Mouse (Mus musculus) induced T-regulatory cell, adult 2 months (primary cell): ENCODE results near the gene Ccnd3.

ENCODE experiments used
- DNase-seq: peaks from one replicate; pipeline ENCODE4 v3.0.0-alpha.2; 2012; ENCODE audit warnings: low read depth

Ccnd3 gene

DNA sequence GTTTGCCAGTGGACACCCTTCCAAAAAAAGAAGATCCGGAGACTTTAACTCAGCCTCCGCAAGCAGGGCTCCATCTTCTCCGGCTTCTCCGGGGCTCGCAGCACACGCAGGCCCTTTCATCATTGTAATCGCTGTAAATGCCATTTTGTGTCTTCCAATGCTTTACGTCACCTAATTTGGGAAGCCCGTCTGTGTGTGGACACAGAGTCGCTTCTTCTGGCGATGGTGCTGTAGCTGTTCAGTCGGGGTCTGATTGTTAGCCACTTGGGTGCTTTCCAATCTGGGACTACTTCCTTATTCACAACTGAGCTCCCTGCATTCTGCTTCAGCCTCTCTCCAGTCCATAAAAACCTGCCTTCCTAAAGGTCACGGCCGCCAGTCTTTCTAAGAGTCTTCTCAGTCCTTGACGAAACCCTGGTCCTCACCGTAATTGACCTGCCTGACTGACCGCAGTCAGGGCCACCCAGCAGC is 41.0 kb downstream of the Ccnd3 start:
- DNase-seq, result no peak

DNA sequence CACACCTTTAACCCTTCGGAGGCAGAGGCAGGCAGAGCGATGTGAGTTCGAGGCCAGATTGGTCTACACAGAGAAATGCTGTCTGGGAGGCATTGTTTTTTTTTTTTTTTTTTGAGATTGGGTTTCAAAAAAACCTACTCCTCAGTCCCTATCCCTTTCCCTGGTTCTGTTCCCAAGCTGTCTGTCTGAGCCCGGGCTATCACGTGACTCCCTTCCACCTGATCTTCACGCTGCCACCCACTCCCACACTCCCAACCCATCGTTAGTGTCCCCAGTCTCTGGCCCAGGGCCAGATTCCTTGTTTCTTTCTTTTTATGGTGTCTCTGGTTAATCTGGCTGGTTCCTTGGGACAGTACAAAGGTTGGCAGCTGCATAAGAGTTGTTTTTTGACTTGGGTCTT is 46.2 kb downstream of the Ccnd3 start:
- DNase-seq, result no peak

DNA sequence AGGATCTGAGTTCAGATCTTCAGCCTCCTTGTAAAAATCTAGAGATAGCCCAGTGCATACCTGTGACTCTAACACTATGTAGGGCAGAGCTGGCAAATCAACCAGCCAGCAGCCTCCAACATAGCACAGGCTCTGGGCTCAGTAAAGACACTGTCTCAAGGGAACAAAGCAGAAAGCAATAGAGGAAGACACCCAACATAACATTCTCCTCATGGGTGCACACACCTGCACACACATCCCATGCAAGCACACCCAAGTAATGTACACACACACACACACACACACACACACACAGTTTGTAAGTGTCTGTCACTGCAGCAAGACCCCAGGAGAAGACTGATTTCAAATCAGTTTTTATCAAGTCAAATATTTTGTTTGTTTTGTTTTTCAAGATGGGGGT is 48.1 kb downstream of the Ccnd3 start:
- no peak for DNase-seq

DNA sequence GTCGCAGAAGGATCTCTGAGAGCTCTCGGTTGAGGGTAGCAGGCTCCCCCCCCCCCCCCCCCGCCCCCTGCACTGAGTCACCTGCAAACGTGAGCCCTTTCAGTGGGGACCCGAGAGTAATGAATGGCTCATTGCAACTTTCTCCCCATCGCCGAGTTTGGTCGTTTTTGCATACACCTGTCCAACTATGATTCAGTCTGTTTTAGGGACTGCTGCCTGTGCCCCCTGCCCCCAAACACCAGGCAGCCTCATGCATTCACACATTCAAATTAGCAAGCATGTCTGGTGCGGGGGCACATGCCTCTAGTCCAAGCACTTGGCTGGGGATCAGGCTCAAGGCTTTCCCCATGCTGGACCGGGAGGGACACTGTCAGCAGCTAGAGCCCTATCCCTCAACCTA is 49.8 kb downstream of the Ccnd3 start:
- DNase-seq, result no peak

DNA sequence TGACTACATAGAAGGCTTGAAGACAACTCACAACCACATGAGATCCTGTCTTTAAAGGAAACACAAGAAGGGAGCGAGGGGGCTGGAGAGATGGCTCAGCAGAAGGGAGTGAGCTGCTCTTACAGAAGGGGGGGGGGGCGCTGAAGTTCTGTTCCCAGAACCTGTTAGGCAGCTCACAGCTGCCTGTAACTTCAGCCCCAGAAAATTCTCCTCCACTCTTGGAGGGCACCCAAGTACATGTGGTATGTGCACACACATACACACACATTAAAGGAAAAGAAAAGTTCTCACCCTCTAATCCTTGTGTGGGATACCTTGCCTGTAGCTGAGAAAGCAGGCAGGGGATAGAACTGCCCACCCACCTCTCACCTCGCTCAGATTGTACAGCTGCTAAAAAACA is 52.3 kb downstream of the Ccnd3 start:
- DNase-seq, result no peak

DNA sequence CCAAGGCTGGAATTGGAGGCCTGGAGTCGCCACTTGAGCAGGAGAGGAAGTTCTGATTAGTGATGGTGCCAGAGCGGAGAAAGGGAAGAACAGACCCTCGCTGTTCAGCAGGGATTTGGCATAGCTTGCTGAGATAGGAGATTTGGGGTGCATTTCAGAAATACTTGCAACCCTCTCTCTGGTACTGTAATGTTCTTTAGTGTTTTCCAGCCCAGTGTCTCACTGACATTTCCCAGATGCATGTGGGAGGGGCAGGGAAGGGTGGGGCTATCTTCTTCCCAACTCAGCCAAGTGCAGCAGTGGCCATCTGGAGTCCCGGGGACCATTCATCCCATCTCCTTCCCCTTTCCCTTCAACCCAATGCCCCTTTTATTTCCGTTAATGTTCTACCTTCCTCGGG is 54.9 kb downstream of the Ccnd3 start:
- no peak for DNase-seq

DNA sequence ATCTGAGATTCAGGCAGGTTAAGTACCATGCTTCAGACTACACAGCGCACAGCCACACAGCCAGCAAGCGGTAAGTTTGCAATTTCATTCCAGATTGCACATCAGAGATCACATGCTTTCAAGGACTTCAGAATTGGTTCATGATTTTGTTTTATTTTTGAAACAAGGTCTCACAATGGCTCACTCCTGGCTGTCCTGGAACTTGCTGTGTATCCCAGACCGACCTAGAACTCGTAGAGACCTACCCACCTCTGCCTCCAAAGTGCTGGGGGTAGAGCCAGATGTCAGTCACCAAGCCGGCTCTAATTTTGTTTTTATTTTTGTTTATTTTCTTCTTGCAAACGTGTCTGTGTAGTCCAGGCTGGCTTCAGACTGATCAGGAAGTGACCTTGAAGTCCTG is 58.0 kb downstream of the Ccnd3 start:
- no peak for DNase-seq

DNA sequence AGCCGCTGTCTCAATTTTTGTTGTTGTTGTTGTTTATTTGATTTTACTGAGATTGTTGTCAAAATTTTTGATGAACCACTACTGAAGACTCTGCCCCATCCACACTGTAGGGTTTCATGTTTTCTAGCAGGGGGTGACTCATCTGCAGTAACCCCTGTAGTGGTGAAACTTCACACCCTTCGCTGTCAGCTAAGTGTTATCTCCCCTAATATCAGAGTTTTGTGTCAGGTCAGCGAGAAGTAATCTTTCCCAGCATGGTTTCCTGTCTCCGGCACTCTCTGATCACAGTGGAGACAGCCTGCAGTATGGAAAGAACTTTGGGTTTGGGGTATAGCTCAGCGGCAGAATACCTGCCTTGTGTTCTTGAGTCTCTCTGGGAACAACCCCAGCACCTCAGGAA is 59.8 kb downstream of the Ccnd3 start:
- peak; percentile 57 for DNase-seq

DNA sequence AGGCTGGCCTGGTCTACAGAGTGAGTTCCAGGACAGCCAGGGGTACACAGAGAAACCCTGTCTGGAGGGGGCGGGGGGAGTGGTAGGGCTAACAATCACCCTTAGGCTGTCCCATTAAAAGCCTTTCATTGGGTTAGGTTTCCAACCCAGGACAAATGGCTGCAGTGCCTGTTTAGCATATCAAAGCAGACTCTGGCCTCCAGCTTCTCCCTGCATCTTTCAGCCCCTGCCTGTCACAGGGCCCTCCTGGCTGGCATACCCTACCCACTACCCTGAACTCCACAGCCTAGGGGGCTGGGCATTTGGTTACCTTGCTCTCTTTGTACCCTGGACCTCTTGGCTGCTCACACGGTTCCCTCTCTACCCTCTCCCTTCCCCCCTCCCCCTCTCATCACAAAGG is 61.3 kb downstream of the Ccnd3 start:
- no peak for DNase-seq

DNA sequence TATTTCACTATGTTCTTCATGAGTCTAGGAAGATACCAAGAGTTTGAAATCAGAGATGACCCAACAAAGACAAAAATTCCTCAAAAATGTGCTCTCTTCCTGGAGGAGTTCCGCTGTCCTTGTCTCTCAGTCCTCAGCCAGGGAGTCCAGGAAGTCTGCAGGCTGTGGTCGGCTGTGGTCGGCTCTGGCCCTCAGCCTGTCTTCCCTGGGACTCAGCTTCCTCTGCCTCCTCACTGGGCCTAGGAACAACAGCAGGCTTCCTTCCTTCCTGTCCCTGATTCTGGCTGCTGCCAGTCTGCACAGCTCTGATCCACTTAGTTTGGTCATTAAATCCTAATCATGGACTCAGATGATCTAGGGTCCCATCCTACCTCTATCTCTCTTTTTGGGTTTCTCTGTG is 62.4 kb downstream of the Ccnd3 start:
- DNase-seq, result no peak

DNA sequence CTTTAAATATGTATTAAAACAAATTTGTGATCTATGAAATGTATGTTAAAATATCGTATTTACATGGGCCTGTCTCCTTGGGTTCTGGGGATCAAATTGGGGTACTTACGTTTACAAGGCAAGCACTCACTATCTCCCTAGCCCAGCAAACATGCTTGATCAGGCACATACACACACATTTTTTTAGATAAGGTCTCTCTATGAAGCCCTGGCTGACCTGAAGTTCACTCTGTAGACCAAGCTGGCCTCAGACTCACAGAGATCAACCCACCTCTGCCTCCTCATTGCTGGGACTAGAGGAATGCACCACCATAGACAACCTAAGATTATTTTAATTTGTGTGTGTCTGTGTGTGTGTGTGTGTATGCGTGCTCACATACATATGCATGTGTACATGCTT is 63.5 kb downstream of the Ccnd3 start:
- DNase-seq, result no peak

DNA sequence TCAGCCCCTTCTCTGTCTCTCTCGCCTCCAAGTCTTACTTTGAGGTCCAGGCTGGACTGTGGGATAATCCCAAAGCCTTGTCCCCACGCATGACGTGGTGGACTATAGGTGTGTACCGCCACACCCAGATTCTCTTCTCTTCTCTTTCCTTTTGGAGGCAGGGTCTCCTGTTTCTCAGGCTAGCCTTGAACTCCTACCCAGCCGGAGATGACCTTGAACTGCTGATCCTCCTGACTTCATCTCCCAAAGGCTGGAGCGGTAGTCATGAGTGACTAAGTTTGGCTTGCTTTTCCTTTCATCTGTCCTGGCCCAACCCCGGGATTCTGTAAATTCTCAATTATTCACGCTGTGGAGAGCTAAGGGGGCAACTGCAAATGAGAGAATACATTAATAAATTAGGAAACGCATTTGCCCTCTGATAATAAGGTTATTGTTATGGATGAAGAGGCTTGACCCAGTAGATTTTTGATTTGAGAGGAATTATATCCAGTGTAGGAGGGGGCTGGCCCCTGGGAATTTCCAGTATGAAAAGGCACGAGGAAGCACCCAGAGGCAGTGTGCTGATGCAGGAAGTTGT is 64.2 kb downstream of the Ccnd3 start:
- DNase-seq, result no peak

DNA sequence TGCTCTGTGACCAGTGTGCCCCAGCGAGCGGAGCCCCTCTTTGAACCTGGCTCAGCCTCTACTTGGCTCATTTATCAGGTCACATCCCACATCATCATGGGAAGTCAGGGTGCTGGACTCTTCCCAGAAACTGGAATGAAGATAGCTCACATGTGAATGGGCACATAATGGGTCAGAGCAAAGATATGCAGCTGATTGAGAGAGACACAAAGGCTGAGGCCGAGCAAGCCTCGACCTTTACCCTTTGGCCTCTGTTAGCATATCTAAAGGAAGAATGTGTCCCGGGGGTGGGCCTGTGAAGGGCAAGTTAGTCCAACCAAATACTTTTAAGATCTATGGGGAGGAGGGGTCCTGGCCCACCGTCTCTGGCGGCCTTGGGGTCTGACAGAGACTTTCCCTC is 66.8 kb downstream of the Ccnd3 start:
- DNase-seq, result no peak

DNA sequence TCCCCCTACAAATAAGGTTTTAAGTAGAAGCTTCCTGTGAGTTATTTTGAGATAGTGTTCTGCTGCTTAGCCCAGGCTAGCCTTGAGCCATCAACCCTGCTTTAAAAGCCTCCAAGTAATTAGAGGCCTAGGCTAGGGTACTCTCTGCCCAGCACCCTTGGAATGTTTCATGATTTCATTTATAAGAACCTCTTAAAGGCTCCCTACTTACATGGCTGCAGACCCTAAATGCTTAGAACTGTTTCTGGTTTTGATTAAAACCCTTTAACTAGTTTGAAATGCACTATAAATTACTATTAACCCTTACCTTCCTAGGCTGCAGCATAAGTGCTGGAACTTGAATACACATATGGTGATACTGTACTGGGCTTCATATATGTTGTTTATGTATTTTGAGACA is 67.6 kb downstream of the Ccnd3 start:
- DNase-seq, result no peak

DNA sequence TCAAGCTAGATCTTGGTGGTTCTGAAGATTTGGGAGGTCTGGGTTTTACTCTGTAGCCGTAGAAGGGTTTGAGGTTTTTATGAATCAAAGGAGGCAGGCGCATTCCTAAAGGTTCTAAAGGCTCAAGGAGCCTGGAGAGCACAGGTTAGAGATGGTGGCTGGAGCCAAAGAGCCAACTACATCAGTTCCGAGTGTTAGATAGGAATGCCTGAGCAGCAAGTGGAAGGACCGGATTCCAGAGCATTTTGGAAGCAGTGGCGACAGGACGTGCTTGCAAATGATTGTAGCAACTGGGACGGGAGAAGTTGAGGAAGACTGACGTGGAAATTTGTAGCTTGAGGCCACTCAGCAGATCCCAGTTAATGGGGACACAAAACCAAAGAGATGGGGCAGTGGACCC is 69.2 kb downstream of the Ccnd3 start:
- DNase-seq, result no peak

DNA sequence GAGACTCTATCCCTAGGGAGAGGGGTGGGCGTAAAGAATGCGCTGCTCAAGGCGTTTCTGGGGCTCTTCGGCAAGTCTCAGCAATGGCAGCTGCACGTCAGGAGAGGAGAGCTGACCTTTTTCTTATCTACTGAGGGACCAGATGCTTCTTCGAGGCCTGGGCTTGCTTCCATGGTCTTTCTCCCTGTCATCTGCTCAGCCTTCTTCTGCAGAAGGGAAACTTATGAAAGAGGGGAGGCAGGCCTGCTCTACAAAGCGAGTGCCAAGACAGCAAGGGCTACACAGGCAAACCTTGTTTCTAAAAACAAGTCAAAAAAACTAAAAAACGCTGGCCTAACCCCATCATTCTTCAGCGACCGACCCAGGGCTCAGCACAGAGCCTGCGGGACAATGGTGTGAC is 70.0 kb downstream of the Ccnd3 start:
- no peak for DNase-seq

DNA sequence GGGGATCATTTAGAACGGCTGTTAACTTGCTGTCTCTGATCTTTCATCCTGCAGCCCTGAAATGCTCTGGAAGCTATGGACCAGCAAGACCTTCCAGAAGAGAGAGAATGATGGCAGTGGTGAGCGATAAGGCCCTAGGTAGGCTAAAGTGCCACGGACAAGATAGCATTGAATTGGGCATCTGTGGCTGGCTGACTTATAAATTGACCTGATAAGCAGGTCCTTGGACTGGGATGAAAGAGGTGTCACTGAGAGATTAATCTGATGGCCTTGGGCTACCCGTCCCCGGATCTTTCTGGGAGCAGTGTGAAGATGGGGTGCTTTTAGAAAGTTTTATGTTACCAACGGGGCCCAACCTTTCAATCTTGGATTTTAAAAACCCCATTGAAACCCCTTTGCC is 73.8 kb downstream of the Ccnd3 start:
- no peak for DNase-seq

DNA sequence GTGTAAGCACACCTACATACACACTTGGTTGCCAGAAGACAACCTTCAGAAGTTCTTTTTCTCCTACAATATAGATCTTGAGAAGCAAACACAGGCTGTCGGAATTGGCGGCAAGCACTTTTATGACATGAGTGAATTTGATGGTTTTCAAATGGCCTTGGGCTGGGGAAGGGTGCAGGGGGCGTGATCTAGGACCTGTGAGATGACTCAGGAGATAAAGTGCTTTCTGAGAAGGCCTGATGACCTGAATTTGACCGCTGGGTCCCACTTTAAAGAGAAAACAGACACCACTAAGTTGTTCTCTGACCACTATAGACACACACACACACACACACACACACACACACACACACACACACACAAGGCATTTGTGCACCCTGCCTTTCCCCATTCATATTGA is 76.1 kb downstream of the Ccnd3 start:
- DNase-seq, result no peak

DNA sequence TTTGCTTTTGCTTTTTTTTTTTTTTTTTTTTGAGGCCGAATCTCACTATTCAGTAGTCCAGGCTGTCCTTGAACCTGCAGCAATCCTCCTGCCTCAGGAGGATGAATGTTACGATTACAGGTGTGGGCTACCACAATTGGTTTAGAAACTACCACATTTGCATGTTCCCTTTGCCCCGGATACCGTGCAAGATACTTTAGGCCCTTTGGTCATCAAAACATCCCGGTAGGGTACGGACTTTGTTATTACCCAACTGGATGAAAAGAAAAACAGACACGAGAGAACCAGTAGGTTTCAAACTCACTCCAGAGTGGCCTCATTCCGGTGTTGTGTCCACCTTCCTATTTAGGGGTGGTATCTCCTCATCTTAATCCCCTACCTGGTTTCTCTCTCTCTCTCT is 83.7 kb downstream of the Ccnd3 start:
- DNase-seq, result no peak

DNA sequence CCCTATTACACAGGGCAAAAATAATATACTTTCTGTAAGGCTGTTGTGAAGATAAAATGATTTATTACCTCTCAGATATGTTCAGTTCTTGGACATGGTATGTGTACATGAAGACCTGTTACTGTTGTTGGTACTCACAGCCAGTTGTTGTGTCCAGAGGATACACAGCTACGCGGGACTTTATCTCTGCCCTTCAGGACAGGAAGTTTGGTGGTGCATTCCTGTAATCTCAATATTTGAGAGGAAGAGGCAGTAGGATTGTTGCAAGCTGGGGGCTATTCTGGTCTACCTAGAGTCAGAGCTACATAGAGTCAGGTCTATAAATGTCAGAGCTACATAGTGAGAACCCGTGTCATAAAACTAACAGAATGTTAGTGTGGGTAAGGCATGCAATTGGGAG is 86.2 kb downstream of the Ccnd3 start:
- no peak for DNase-seq

DNA sequence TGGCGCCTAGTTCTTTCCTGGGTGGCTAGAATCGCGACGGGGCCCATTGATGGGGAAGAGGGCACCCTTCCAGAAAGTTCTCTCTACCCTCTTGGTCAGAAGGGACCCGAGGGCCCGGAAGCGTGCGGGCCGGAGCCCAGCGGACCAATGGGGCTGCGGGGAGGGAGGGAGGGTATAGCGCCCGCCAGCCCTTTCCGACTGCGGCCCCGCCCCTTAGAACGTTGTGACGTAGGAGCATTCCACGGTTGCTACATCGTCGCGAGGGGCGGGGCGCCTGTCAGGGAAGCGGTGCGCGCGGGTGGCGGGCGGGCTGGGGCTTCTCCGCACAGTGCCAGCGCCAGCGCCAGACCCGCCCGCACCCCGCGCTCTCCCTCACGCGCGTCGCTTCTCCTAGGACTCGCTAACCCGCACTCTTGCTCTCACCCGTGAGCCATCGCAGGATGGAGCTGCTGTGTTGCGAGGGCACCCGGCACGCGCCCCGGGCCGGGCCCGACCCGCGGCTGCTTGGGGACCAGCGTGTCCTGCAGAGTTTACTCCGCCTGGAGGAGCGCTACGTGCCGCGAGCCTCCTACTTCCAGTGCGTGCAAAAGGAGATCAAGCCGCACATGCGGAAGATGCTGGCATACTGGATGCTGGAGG is 88.5 kb downstream of the Ccnd3 start:
- DNase-seq, result peak; percentile 98

DNA sequence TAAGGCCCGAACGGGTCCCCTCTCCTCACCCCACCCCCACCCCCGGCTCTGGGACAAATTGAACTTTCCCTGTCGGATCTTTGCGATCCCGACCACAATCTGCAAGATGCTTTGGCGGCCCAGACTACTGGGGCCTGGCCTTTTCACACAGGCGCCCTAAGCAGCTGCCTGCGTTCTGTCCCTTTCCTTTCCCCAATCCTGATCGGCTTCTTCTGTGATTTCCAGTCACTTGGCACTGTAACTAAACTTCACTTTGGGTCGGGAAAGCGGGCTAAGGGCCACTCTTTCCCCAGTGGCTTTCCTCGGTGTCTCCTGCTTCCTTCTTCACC is 89.0 kb downstream of the Ccnd3 start:
- DNase-seq, result no peak

DNA sequence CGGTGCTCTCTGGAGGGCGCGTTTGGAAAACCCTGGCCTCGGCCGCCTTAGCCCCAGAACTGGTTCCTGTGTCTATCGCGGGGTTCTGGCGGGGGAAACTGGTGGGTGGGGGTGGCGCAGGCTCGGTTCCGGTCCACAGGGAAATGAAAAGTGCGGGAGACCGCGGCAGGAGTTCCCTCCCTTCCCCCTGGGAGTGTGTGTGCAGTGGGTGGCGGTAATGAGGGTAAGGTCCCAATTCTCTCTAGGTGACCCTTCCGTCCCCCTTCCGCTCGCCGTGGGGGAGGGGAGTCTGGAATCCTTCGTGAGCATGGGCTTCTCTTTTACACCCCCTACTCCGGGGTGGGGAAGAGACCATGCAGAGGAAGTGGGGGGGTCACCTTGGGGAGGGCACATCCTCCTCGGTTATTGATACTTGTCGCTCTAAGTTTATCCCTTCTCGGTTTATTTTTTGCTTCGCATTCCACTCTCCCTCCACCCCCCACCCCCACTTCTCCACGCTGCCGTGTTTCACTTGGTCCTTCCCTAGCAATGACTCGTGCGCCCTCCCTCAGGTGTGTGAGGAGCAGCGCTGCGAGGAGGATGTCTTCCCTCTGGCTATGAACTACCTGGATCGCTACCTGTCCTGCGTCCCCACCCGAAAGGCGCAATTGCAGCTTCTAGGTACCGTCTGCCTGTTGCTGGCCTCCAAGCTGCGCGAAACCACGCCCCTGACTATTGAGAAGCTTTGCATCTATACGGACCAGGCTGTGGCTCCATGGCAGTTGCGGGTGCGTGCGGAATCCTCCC is 89.5 kb downstream of the Ccnd3 start:
- peak; percentile 70 for DNase-seq

DNA sequence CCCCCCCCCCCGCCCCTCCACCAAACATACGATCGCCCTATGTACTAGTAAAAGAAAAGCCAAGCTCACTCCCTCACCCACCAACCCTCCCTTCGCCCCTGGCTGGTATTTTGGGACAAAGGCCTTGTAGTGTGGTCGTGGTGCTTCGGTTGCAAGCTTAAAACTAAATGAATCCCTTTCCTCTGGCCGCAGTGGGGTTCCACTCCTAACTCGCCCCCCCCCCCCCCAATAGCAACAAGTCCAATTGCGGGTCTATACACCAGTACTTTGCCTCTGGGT is 90.1 kb downstream of the Ccnd3 start:
- no peak for DNase-seq
